Mouse (Mus musculus) stomach, postnatal 0 days (tissue): ENCODE measurements around the gene Skp1a.

Experiments
- CTCF ChIP-seq: IDR thresholded peaks from 2 replicates; pipeline ENCODE4 v1.5.1; 2016; ENCODE audit warnings: antibody characterized with exemption, low read depth, mild to moderate bottlenecking, moderate library complexity
- EP300 ChIP-seq: optimal IDR thresholded peaks from 2 replicates; pipeline ENCODE3; 2016; ENCODE audit warnings: antibody characterized with exemption

- TF ChIP-seq CTCF (no peak), EP300 (no peak)
Observed at GRCm38 (mm10) chr11:52240898-52241542, 9.2 kb downstream of the Skp1a start.
